Mouse (Mus musculus) intestine, embryonic 15.5 days (tissue): ENCODE measurements around the gene Fam120a. TPM values are rescaled to one million over a fixed set of nuclear protein-coding genes. Genes with fewer than 3 reads are reported as not detected.

Experiments
- ATAC-seq: fragments of 200-750 bp; cut with Nextera tagmentation; 2 replicates; pipeline ENCODE4 v1.8.0; 2017; ENCODE audit warnings: moderate TSS enrichment, moderate library complexity
- H3K27ac ChIP-seq: fragments of 300-500 bp; sonication (generic); 2 replicates; pipeline ENCODE4 v1.5.1; 2015; ENCODE audit warnings: mild to moderate bottlenecking, inconsistent platforms
- H3K27me3 ChIP-seq: fragments of 300-500 bp; sonication (generic); replicated peaks from 2 replicates; pipeline ENCODE4 v1.6.1; 2015; ENCODE audit warnings: inconsistent platforms
- H3K36me3 ChIP-seq: fragments of 300-500 bp; sonication (generic); 2 replicates; pipeline ENCODE4 v1.6.1; 2015; ENCODE audit warnings: inconsistent platforms
- H3K4me1 ChIP-seq: fragments of 300-500 bp; sonication (generic); replicated peaks from 2 replicates; pipeline ENCODE4 v1.6.1; 2015; ENCODE audit warnings: inconsistent platforms
- H3K4me2 ChIP-seq: fragments of 300-500 bp; sonication (generic); replicated peaks from 2 replicates; pipeline ENCODE4 v1.6.1; 2015; ENCODE audit warnings: mild to moderate bottlenecking, inconsistent platforms
- H3K4me3 ChIP-seq: fragments of 300-500 bp; sonication (generic); replicated peaks from 2 replicates; pipeline ENCODE4 v1.5.1; 2015; ENCODE audit warnings: inconsistent platforms
- H3K9ac ChIP-seq: fragments of 300-500 bp; sonication (generic); 2 replicates; pipeline ENCODE4 v1.6.1; 2015; ENCODE audit warnings: inconsistent platforms
- H3K9me3 ChIP-seq: fragments of 300-500 bp; sonication (generic); 2 replicates; pipeline ENCODE4 v1.6.1; 2016; ENCODE audit warnings: inconsistent platforms
- WGBS: fragments of 180-500 bp; shearing (Covaris S2); methylation state at CpG from one replicate; pipeline ENCODE4 v1.1.7; 2015; 5-methylcytosine and 5-hydroxymethylcytosine counted together
- polyA plus RNA-seq: library from polyadenylated mRNA; unstranded; fragments of >200 nt; fragmentation: Nextera tagmentation; extraction: Ambion mirVana; gene quantifications from 2 replicates; pipeline ENCODE4 v1.2.1, GENCODE M21; 2015

Fam120a gene
- polyA plus RNA-seq, 1 experiment from 2014 or later = 30.7 TPM

DNA sequence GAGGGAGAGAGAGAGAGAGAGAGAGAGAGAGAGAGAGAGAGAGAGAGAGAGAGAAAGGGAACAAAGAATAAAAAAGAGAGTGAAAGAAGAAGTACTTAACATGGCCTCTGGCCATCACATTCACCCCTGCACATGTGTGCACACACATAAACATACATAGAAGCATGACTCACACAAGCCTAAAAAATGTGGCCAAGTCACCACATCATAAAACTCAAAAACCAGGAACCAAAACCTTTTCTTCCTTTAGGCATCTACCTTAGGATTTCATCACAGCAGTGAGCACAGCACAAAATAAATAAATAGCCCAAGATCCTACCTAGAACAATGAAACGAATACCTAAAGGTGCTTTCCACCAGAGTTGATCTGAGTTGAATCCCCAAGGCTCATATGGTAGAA, 105.9 kb downstream of the Fam120a start:
- Histone ChIP-seq H3K4me2 (no peak overlapping the region), H3K9me3 (no peaks in the 10 kb centered on the region), H3K27me3 (no peaks in the 10 kb centered on the region), H3K27ac (no peak overlapping the region), H3K4me3 (no peak overlapping the region), H3K36me3 (no peaks in the 10 kb centered on the region), H3K4me1 (peaks cover 43% of the 10 kb centered on the region), H3K9ac (no peak overlapping the region)
- no peak for ATAC-seq
- WGBS = 97% methylated on average over 1 of the region's 1 CpGs

DNA sequence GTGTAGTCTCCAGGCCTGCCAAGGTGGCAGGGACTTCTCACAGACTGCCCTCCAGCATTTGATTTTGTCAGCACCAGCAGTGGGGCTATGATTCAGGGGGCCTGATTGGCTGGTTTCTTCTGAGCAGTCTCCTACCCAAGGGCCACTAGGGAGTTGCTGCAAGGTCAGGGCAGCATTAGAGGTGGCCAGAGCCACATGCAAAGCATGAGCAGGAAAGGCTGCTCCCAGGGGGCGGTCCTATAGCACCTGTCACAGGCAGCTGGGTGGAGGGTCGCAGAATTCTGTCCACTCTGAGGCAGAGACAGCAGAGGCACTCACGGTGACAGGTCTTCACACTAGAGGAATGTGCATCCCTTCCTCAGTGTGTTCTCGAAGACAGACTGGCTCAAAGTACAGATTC, 109.0 kb downstream of the Fam120a start:
- 62% methylated on average over 4 of the region's 4 CpGs for WGBS
- Histone ChIP-seq H3K27me3 (no peaks in the 10 kb centered on the region), H3K36me3 (no peaks in the 10 kb centered on the region), H3K4me2 (no peak overlapping the region), H3K4me3 (no peak overlapping the region), H3K4me1 (peaks cover 56% of the 10 kb centered on the region), H3K9ac (no peak overlapping the region), H3K27ac (no peak overlapping the region), H3K9me3 (no peaks in the 10 kb centered on the region)
- no peak for ATAC-seq

DNA sequence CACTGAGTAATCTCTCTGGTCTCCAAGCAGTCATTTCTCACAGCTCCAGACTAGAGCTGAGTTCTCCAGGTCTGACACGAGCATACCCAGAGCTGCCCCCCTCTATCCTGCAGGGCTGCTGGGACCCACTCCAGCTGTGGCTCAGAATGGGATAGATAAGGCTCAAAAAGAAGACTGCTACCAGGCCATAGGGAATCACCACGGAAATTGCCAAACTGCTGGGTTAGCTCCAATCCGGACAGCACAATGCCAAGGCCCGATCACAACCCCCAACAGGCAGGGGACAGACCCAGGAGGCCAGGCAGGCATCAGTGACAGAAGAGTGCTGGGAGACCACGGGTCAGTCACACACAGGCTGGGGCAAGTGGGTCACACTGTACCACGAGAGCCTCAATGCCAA, 109.8 kb downstream of the Fam120a start:
- 62% methylated on average over 6 of the region's 6 CpGs for WGBS
- Histone ChIP-seq H3K4me2 (no peak overlapping the region), H3K9me3 (no peaks in the 10 kb centered on the region), H3K4me1 (peaks cover 55% of the 10 kb centered on the region), H3K36me3 (no peaks in the 10 kb centered on the region), H3K4me3 (no peak overlapping the region), H3K27me3 (no peaks in the 10 kb centered on the region), H3K9ac (no peak overlapping the region; the same call in 1 of the 2 replicates), H3K27ac (no peak overlapping the region)
- no peak for ATAC-seq

DNA sequence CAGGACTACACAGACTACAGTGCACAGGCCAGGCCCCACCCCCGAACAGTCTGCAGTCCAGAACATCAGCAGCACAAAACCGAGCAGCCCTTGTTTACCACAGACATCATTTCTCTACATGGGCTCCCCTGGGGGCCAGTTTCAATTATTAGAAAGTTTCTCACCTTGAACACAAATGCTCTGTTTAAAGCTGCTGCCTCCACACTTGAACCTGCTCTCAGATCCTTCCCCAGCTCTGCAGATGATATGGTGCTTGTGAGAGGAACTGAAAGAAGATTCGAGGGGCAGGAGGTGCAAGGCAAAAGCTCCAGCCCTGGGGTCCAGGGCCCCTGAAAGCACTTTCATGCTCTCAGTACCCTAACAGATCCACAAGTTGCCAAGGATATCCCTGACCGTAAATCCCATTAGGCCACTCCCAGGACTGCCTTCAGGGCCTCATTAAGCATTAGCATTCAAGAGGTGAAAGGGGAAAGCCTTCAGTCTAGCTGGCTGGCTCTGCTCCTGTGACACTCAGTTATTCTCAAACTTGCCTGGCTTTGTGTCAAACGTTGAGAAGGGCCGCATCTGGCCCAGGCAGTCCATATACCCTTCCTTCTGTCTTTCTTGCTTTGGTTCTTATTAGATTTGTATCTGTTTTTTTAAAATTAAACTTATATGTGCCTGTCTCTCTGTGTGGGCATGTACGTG, 110.4 kb downstream of the Fam120a start:
- Histone ChIP-seq H3K27me3 (no peaks in the 10 kb centered on the region), H3K4me3 (no peak overlapping the region), H3K9me3 (no peaks in the 10 kb centered on the region), H3K27ac (no peak overlapping the region), H3K4me2 (no peak overlapping the region), H3K9ac (no peak overlapping the region), H3K36me3 (no peaks in the 10 kb centered on the region), H3K4me1 (peaks cover 59% of the 10 kb centered on the region)
- no peak for ATAC-seq
- 33% methylated on average over 7 of the region's 7 CpGs for WGBS

DNA sequence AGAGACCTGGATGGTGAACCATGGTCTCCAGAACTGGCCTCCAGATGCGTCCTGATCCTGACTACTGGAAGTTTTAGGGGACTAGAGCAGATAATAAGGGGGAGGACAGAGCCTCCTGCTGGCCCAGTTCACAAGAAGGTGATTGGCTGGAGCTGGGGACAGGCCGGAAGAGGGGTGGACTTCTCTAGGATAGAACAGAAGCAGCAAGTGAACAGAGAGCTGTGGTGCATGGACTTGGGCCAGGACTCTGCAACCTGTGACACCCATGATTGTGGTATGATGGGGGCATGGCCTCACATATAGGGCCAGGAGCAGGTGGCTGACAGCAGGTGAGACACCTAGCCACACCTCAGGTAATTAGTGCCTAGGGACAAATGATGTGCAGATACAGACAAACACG, 113.9 kb downstream of the Fam120a start:
- Histone ChIP-seq H3K9ac (no peak overlapping the region), H3K27ac (peak overlapping the region; percentile 41), H3K4me2 (peak overlapping the region; percentile 8; the same call in 1 of the 2 replicates), H3K4me1 (peaks cover 64% of the 10 kb centered on the region), H3K36me3 (no peaks in the 10 kb centered on the region), H3K9me3 (no peaks in the 10 kb centered on the region), H3K4me3 (no peak overlapping the region), H3K27me3 (no peaks in the 10 kb centered on the region)
- peak; percentile 71 for ATAC-seq
- 47% methylated on average over 3 of the region's 3 CpGs for WGBS

DNA sequence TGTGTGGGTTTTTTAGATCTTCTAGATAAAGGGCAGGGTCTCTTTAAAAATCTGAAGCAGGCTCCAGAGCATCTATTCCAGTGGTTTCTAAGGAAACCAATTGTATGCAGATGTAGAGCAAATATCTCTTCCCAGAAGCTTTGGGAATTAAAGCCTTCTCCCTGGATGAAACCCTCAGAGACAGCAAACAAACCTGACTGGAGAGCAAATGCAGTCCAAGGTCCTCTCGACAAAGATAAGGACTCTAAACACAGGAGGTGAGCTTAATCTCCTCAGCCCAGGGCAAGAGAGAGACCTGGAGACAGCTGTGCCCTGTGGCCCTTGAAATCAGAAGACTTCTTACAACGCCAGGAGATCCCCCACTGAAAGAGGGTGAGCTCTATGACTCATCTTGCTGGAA, 114.3 kb downstream of the Fam120a start:
- Histone ChIP-seq H3K27me3 (no peaks in the 10 kb centered on the region), H3K4me3 (no peak overlapping the region), H3K27ac (peak overlapping the region; percentile 41; the same call in 1 of the 2 replicates), H3K36me3 (no peaks in the 10 kb centered on the region), H3K9me3 (no peaks in the 10 kb centered on the region), H3K4me2 (no peak overlapping the region), H3K4me1 (peaks cover 62% of the 10 kb centered on the region), H3K9ac (no peak overlapping the region)
- WGBS = 21% methylated on average over 2 of the region's 2 CpGs
- ATAC-seq = peak; percentile 85

DNA sequence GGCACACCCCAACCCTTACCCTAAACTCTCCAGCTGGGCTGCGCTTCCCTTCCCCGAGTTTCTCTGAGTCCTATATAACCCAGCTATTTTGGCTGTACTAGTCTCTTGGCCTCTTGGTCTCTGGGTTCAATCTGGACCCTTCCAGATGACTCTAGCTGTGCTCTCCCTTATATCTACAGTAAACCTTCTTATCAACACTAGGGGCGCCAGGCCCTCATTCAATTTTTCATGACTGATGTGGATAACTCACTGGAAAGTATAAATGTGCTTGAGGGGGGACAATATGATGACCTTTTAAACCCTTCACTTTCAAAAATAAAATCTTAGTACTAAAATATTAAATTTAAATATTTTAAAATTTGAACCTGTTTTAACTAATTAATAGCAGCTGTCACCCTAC, 115.0 kb downstream of the Fam120a start:
- ATAC-seq = no peak
- 36% methylated on average over 3 of the region's 3 CpGs for WGBS
- H3K4me3 ChIP-seq = no peak overlapping the region
- no peaks in the 10 kb centered on the region for H3K36me3 ChIP-seq
- H3K9me3 ChIP-seq = no peaks in the 10 kb centered on the region
- no peak overlapping the region for H3K4me2 ChIP-seq
- no peak overlapping the region for H3K9ac ChIP-seq
- H3K4me1 ChIP-seq = peaks cover 57% of the 10 kb centered on the region
- H3K27ac ChIP-seq = no peak overlapping the region
- no peaks in the 10 kb centered on the region for H3K27me3 ChIP-seq

DNA sequence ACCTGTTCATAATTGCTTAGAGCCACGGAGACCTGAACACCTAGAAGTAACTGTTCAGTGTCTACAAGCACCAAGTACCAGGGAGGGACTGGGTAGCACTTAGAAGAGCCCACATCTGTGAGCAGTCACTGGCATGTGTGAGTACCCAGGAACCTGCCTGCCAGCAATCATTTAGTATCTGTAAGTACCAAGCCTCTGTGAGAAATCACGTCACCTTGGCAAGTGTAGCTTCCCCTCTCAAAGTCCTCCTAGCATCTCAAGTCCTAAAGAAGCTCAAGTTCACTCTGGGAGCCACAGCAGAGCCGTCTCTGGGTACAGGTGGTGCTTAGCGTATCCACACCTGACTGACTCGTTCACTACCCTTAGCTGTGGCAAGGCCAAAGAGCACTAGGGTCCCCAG, 116.1 kb downstream of the Fam120a start:
- ATAC-seq = no peak
- H3K4me1 ChIP-seq = peaks cover 45% of the 10 kb centered on the region
- H3K27ac ChIP-seq = 0 out of 2 replicates have a peak overlapping the region, but pooled peaks have one; percentile 22
- no peaks in the 10 kb centered on the region for H3K9me3 ChIP-seq
- H3K4me3 ChIP-seq = no peak overlapping the region
- H3K9ac ChIP-seq = no peak overlapping the region
- H3K27me3 ChIP-seq = no peaks in the 10 kb centered on the region
- no peaks in the 10 kb centered on the region for H3K36me3 ChIP-seq
- 79% methylated on average over 5 of the region's 5 CpGs for WGBS
- no peak overlapping the region for H3K4me2 ChIP-seq

DNA sequence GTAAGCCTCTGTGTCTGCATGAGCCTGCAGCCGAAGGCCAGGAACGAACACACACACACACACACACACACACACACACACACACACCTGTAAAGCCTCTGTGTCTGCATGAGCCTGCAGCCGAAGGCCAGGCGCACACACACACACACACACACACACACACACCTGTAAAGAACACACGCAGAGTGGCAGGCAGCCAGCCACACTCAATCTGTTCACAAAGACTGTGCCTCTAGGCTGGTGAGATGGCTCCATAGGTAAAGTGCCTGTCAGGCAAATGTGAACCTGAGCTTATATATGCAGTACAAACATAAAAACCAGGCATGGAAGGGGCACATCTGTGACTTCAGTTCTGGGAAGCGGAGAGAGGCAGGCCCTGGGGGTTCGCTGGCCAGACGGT, 117.0 kb downstream of the Fam120a start:
- no peaks in the 10 kb centered on the region for H3K36me3 ChIP-seq
- no peak overlapping the region for H3K4me2 ChIP-seq
- H3K4me3 ChIP-seq = no peak overlapping the region
- H3K9me3 ChIP-seq = no peaks in the 10 kb centered on the region
- peaks cover 43% of the 10 kb centered on the region for H3K4me1 ChIP-seq
- no peak for ATAC-seq
- no peaks in the 10 kb centered on the region for H3K27me3 ChIP-seq
- WGBS = 72% methylated on average over 8 of the region's 8 CpGs
- H3K27ac ChIP-seq = no peak overlapping the region
- no peak overlapping the region for H3K9ac ChIP-seq

DNA sequence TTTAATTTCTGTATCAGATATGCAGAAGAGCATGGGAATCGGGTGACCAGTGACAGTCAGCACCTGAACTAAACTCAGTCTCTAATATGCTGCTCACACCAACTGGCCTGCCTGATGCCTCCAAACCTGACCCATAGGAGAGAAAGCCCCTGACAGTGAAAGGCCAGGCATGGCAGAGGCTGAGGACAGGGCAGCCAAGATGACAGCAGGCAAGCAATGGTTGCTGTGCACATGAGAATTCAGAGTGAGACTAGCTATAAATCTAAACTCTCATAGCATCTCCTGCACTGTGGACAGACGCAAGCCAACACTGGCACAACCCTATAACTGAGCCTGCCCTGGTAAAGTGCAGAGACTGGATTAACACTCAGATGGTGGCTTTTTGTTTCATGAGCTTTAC, 117.5 kb downstream of the Fam120a start:
- H3K9me3 ChIP-seq = no peaks in the 10 kb centered on the region
- no peak for ATAC-seq
- H3K27me3 ChIP-seq = no peaks in the 10 kb centered on the region
- H3K9ac ChIP-seq = no peak overlapping the region
- no peak overlapping the region for H3K27ac ChIP-seq
- H3K4me1 ChIP-seq = peaks cover 44% of the 10 kb centered on the region
- H3K36me3 ChIP-seq = no peaks in the 10 kb centered on the region
- 78% methylated on average over 2 of the region's 2 CpGs for WGBS
- no peak overlapping the region for H3K4me2 ChIP-seq
- H3K4me3 ChIP-seq = no peak overlapping the region

DNA sequence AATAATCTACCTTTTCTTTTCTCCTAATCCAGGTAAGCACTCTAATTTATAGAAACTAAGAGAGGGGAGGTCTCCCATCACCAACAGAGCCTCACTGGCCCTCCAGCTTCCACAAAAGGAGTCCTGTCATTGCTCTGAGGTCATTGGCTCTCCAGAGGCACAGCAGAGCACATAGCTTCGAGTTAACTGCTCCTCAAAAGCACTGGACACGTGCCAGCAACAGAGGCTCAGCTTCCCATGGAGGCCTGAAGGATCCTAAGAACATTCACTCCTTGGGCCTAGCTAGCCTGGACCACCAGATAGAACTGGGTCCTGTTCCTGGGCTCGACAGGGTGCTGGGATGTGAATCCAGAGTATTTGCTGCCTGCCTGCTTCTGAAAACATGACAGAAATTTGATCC, 118.7 kb downstream of the Fam120a start:
- no peaks in the 10 kb centered on the region for H3K36me3 ChIP-seq
- H3K4me1 ChIP-seq = peaks cover 36% of the 10 kb centered on the region
- no peak for ATAC-seq
- no peaks in the 10 kb centered on the region for H3K9me3 ChIP-seq
- no peak overlapping the region for H3K4me2 ChIP-seq
- no peaks in the 10 kb centered on the region for H3K27me3 ChIP-seq
- H3K4me3 ChIP-seq = no peak overlapping the region
- no peak overlapping the region for H3K27ac ChIP-seq
- no peak overlapping the region for H3K9ac ChIP-seq
- 32% methylated on average over 3 of the region's 3 CpGs for WGBS

DNA sequence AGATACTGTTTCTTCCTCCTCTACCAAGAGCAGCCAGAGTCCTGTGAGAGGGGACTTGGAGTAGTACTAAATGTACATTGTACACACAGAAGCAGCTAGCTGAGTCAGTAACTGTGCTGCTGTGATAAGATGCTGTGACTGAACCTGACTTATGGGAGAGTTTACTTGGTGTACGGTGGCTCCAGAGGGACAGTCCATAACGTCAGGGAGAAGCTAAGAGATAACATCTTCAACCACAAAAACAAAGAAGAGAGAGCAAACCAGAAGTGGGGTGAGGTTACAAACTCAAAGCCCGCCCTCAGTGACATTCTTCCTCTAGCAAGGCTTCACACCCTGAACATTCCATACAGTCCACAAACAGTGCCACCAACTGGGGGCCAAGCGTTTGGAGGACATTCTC, 122.5 kb downstream of the Fam120a start:
- no peak overlapping the region for H3K4me3 ChIP-seq
- no peak overlapping the region for H3K9ac ChIP-seq
- no peak for ATAC-seq
- peaks cover 17% of the 10 kb centered on the region for H3K4me1 ChIP-seq
- H3K27me3 ChIP-seq = no peaks in the 10 kb centered on the region
- no peak overlapping the region for H3K27ac ChIP-seq
- 59% methylated on average over 4 of the region's 4 CpGs for WGBS
- no peaks in the 10 kb centered on the region for H3K9me3 ChIP-seq
- no peaks in the 10 kb centered on the region for H3K36me3 ChIP-seq
- H3K4me2 ChIP-seq = no peak overlapping the region

DNA sequence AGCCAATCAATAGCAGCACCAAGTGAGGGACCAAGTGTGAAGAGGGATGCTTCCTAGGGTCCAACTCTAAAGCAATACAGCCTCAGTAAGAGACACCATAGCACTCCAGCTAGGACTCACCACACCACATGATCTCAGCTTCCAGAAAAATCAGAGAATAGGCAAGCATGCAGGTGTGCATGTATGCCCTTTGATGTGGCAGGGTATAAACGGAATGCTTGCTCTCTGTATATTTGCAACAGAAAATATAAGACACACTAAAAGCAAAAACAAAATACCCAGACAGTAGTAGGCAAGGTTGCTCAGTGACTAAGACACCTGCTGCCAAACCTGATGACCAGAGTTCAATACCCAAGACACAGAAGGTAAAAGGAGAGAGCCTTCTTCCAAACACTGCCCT, 124.3 kb downstream of the Fam120a start:
- Histone ChIP-seq H3K27me3 (no peaks in the 10 kb centered on the region), H3K27ac (no peak overlapping the region), H3K4me1 (peaks cover 8% of the 10 kb centered on the region), H3K9ac (no peak overlapping the region), H3K36me3 (no peaks in the 10 kb centered on the region), H3K9me3 (no peaks in the 10 kb centered on the region), H3K4me2 (no peak overlapping the region), H3K4me3 (no peak overlapping the region)
- 90% methylated on average over 1 of the region's 1 CpGs for WGBS
- ATAC-seq = no peak
